Mouse (Mus musculus) hindbrain, embryonic 13.5 days (tissue): ENCODE measurements at regions not wholly inside any gene's neighbourhood (a gene's known extent, or its start where the extent isn't known, plus 50 kb on each side); places are given as distances from the start of the nearest gene placed in this dataset.
A peak's percentile ranks its signal among the peaks of the same experiment; 100 is the strongest.

Experiments used
- ATAC-seq: fragments of 200-750 bp; cut with Nextera tagmentation; 2 replicates; pipeline ENCODE4 v1.8.0; 2017; ENCODE audit warnings: moderate TSS enrichment; ENCODE audit not compliant: low FRiP score
- H3K27ac ChIP-seq: fragments of 300-500 bp; sonication (generic); 2 replicates; pipeline ENCODE4 v1.5.1; 2015; ENCODE audit warnings: inconsistent platforms, mild to moderate bottlenecking, moderate library complexity
- H3K27me3 ChIP-seq: fragments of 300-500 bp; sonication (generic); 2 replicates; pipeline ENCODE4 v1.6.1; 2015; ENCODE audit warnings: mild to moderate bottlenecking, inconsistent platforms
- H3K36me3 ChIP-seq: fragments of 300-500 bp; sonication (generic); 2 replicates; pipeline ENCODE4 v1.6.1; 2015; ENCODE audit warnings: mild to moderate bottlenecking, inconsistent platforms
- H3K4me1 ChIP-seq: fragments of 300-500 bp; sonication (generic); replicated peaks from 2 replicates; pipeline ENCODE4 v1.6.1; 2015; ENCODE audit warnings: inconsistent platforms
- H3K4me2 ChIP-seq: fragments of 300-500 bp; sonication (generic); 2 replicates; pipeline ENCODE4 v1.6.1; 2015; ENCODE audit warnings: inconsistent platforms, mild to moderate bottlenecking, moderate library complexity
- H3K4me3 ChIP-seq: fragments of 300-500 bp; sonication (generic); 2 replicates; pipeline ENCODE4 v1.5.1; 2015; ENCODE audit warnings: mild to moderate bottlenecking, inconsistent platforms
- H3K9ac ChIP-seq: fragments of 300-500 bp; sonication (generic); 2 replicates; pipeline ENCODE4 v1.6.1; 2015; ENCODE audit warnings: mild to moderate bottlenecking, inconsistent platforms
- H3K9me3 ChIP-seq: fragments of 300-500 bp; sonication (generic); 2 replicates; pipeline ENCODE4 v1.6.1; 2016; ENCODE audit warnings: inconsistent platforms
- WGBS: fragments of 180-500 bp; shearing (Covaris S2); methylation state at CpG from one replicate; pipeline ENCODE4 v1.1.7; 2015; 5-methylcytosine and 5-hydroxymethylcytosine counted together

GRCm38 (mm10) chr9:27728652-27729557 lies 61.7 kb upstream of the Opcml start:
- Histone ChIP-seq H3K9ac (peak overlapping the region; percentile 63), H3K4me2 (peak overlapping the region; percentile 43), H3K36me3 (no peaks in the 10 kb centered on the region), H3K9me3 (no peaks in the 10 kb centered on the region), H3K27me3 (no peaks in the 10 kb centered on the region), H3K27ac (peak overlapping the region; percentile 80), H3K4me1 (peaks cover 20% of the 10 kb centered on the region), H3K4me3 (no peak overlapping the region; the same call in 1 of the 2 replicates)
- WGBS: 3% methylated on average over 13 of the region's 13 CpGs
- ATAC-seq: peak; percentile 89

DNA sequence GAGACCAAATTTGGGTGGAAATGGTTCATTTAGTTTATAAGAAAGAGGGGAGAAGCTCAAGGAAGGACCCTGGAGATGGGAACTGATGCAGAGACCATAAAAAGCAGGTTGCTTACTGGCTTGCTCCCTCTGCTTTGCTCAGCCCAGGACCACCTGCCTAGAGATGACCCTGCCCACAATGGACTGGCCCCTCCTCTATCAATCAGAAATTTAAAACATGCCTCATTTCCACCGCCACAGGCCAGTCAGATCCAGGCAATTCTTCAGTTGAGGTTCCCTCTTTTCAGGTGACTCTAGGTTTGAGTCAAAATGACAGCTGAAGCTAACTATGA lies 61.1 kb upstream of the Opcml start:
- 28% methylated on average over 1 of the region's 1 CpGs for WGBS
- no peaks in the 10 kb centered on the region for H3K9me3 ChIP-seq
- H3K4me2 ChIP-seq: no peak overlapping the region
- peaks cover 16% of the 10 kb centered on the region for H3K4me1 ChIP-seq
- no peaks in the 10 kb centered on the region for H3K36me3 ChIP-seq
- no peak overlapping the region for H3K4me3 ChIP-seq
- H3K27ac ChIP-seq: no peak overlapping the region
- peak; percentile 57; the same call in 1 of the 2 replicates for ATAC-seq
- no peak overlapping the region for H3K9ac ChIP-seq
- no peaks in the 10 kb centered on the region for H3K27me3 ChIP-seq

- no peak overlapping the region for H3K4me3 ChIP-seq
- no peak for ATAC-seq
- no peak overlapping the region for H3K27ac ChIP-seq
- no peaks in the 10 kb centered on the region for H3K4me1 ChIP-seq
- no peaks in the 10 kb centered on the region for H3K27me3 ChIP-seq
- H3K9ac ChIP-seq: no peak overlapping the region
- 29% methylated on average over 3 of the region's 3 CpGs for WGBS
- H3K36me3 ChIP-seq: no peaks in the 10 kb centered on the region
- no peaks in the 10 kb centered on the region for H3K9me3 ChIP-seq
- no peak overlapping the region for H3K4me2 ChIP-seq
Measured at GRCm38 (mm10) chr9:27739287-27739686, 51.3 kb upstream of the Opcml start.
